Mouse (Mus musculus) G1E (cell line): ENCODE data around the gene Pars2.

ENCODE experiments used
- CTCF ChIP-seq: IDR thresholded peaks from 2 replicates; pipeline ENCODE4 v1.5.1; 2012; ENCODE audit warnings: low read depth, low read length, inconsistent platforms, mixed read lengths
- TAL1 ChIP-seq: conservative IDR thresholded peaks from 2 replicates; pipeline ENCODE4 v1.6.1; 2012; ENCODE audit warnings: low read depth, low read length, inconsistent platforms, mixed read lengths

- TF ChIP-seq TAL1 (no peak), CTCF (no peak)
These were observed 29.4 kb upstream of the Pars2 start for GRCm38 (mm10) chr4:106621428-106621827.
